Mouse (Mus musculus) neural tube, embryonic 12.5 days (tissue): ENCODE data around the gene Dgkd. TPM values are rescaled to one million over a fixed set of nuclear protein-coding genes. Genes with fewer than 3 reads are reported as not detected.

Experiments used
- ATAC-seq: fragments of 200-750 bp; cut with Nextera tagmentation; 2 replicates; pipeline ENCODE4 v1.8.0; 2017; ENCODE audit warnings: low read depth, mild to moderate bottlenecking, moderate TSS enrichment, moderate library complexity; ENCODE audit not compliant: low FRiP score
- H3K27ac ChIP-seq: fragments of 300-500 bp; sonication (generic); 2 replicates; pipeline ENCODE4 v1.5.1; 2016
- H3K27me3 ChIP-seq: fragments of 300-500 bp; sonication (generic); replicated peaks from 2 replicates; pipeline ENCODE4 v1.6.1; 2016; ENCODE audit warnings: mild to moderate bottlenecking
- H3K36me3 ChIP-seq: fragments of 300-500 bp; sonication (generic); 2 replicates; pipeline ENCODE4 v1.6.1; 2016; ENCODE audit warnings: mild to moderate bottlenecking
- H3K4me1 ChIP-seq: fragments of 300-500 bp; sonication (generic); 2 replicates; pipeline ENCODE4 v1.6.1; 2016
- H3K4me2 ChIP-seq: fragments of 300-500 bp; sonication (generic); replicated peaks from 2 replicates; pipeline ENCODE4 v1.6.1; 2016; ENCODE audit warnings: mild to moderate bottlenecking
- H3K4me3 ChIP-seq: fragments of 300-500 bp; sonication (generic); 2 replicates; pipeline ENCODE4 v1.5.1; 2016
- H3K9ac ChIP-seq: fragments of 300-500 bp; sonication (generic); 2 replicates; pipeline ENCODE4 v1.6.1; 2016; ENCODE audit warnings: mild to moderate bottlenecking
- H3K9me3 ChIP-seq: fragments of 300-500 bp; sonication (generic); 2 replicates; pipeline ENCODE4 v1.6.1; 2016; ENCODE audit warnings: mild to moderate bottlenecking
- WGBS: fragments of 180-500 bp; shearing (Covaris S2); methylation state at CpG from one replicate; pipeline ENCODE4 v1.1.7; 2016; 5-methylcytosine and 5-hydroxymethylcytosine counted together
- polyA plus RNA-seq: library from polyadenylated mRNA; unstranded; fragments of >200 nt; fragmentation: Nextera tagmentation; extraction: Ambion mirVana; gene quantifications from 2 replicates; pipeline ENCODE4 v1.2.1, GENCODE M21; 2016

Dgkd gene
- polyA plus RNA-seq, 1 experiment from 2014 or later = 36.6 TPM

GRCm38 (mm10) chr1:87828926-87829580 is 24.0 kb upstream of the Dgkd start:
- H3K9me3 ChIP-seq = no peaks in the 10 kb centered on the region

DNA sequence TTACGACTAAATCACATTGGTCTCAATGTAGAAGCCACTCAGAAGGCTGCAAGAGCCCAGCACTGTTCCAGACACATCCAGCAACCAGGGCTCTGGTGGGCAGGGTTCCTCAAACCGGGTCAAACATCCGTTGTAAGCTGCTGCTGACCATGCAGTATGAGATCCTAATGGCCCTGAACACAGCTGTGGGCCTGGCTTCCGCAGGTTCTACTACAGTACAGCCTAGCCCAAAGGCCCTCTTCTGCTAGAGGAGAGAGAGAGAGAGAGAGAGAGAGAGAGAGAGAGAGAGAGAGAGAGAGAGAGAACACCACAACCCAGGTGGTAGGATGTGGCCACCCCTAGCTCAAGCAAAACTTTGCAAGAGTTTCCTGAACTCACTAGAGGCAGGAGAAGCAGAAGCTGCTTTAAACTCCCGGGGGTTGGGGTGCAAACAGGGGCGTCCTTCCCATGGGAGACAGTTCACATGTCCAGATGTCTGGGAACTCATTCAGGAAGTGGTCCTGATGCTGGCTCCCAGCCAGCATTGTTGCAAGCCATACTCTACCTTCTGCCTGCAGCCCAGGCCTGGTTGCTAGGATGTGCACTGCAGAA is 23.4 kb upstream of the Dgkd start:
- Histone ChIP-seq H3K9ac (no peak overlapping the region), H3K27me3 (no peaks in the 10 kb centered on the region), H3K27ac (no peak overlapping the region), H3K4me3 (no peak overlapping the region), H3K9me3 (no peaks in the 10 kb centered on the region), H3K4me2 (no peak overlapping the region), H3K36me3 (no peaks in the 10 kb centered on the region), H3K4me1 (no peaks in the 10 kb centered on the region; the same call in 1 of the 2 replicates)
- no peak for ATAC-seq
- 72% methylated on average over 6 of the region's 6 CpGs for WGBS

More at GRCm38 (mm10) chr1:87828926-87829580, 24.0 kb upstream of the Dgkd start:
- Histone ChIP-seq H3K4me1 (no peaks in the 10 kb centered on the region; the same call in 1 of the 2 replicates), H3K27ac (no peak overlapping the region), H3K4me2 (no peak overlapping the region), H3K36me3 (no peaks in the 10 kb centered on the region), H3K4me3 (no peak overlapping the region), H3K27me3 (no peaks in the 10 kb centered on the region), H3K9ac (no peak overlapping the region)
- ATAC-seq = no peak
- WGBS = 49% methylated on average over 7 of the region's 7 CpGs

DNA sequence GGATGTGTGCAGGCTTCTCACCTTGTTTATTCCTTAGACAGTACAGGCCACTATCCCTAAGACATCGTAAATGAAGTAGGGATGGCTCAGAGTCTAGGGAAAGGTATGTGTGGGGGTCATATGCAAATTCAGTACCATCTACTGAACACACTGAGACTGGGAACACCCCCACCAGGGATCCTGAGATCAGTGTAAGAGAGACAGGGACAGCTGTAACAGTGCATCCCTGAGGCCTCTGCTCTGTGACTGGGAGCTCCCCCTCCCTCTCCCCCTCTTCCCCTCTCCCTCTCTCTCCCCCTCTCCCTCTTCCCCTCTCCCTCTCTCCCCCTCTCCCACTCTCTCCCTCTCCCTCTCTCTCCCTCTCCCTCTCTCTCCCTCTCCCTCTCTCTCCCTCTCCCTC is 16.6 kb upstream of the Dgkd start:
- no peak overlapping the region for H3K4me2 ChIP-seq
- H3K36me3 ChIP-seq = no peaks in the 10 kb centered on the region
- H3K9ac ChIP-seq = no peak overlapping the region
- no peaks in the 10 kb centered on the region for H3K4me1 ChIP-seq
- WGBS = 79% methylated on average over 1 of the region's 1 CpGs
- H3K4me3 ChIP-seq = no peak overlapping the region
- no peak for ATAC-seq
- no peaks in the 10 kb centered on the region for H3K27me3 ChIP-seq
- no peak overlapping the region for H3K27ac ChIP-seq
- H3K9me3 ChIP-seq = no peaks in the 10 kb centered on the region

DNA sequence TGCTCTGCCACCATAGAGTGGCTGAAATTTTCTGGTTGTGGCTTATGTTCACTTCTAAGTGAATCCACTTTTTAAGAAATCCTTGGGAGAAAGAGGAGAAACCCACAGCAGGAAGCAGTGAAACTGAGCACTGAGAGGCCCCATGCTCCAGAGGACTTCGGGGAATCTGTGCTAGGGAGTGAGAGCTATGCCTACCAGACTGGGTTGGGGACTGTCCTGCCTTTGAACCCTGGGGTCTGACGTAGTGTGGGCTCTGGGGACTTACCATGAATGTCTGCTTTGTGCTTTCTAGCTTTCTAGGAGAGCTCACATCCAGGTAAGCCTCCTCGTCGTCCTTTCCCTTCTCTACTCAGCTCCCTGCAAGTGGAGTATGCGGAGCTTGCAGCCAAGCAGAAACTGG is 16.1 kb upstream of the Dgkd start:
- WGBS = 47% methylated on average over 5 of the region's 5 CpGs
- Histone ChIP-seq H3K36me3 (no peaks in the 10 kb centered on the region), H3K9ac (no peak overlapping the region), H3K9me3 (no peaks in the 10 kb centered on the region), H3K4me3 (no peak overlapping the region), H3K4me2 (no peak overlapping the region), H3K27ac (no peak overlapping the region), H3K27me3 (no peaks in the 10 kb centered on the region), H3K4me1 (no peaks in the 10 kb centered on the region)
- ATAC-seq = no peak

- Histone ChIP-seq H3K27ac (no peak overlapping the region), H3K9ac (no peak overlapping the region), H3K4me3 (no peak overlapping the region), H3K27me3 (no peaks in the 10 kb centered on the region), H3K4me2 (no peak overlapping the region), H3K9me3 (no peaks in the 10 kb centered on the region), H3K36me3 (no peaks in the 10 kb centered on the region), H3K4me1 (no peaks in the 10 kb centered on the region)
- ATAC-seq = no peak
- WGBS = 63% methylated on average over 11 of the region's 11 CpGs
Measured at GRCm38 (mm10) chr1:87840411-87841208, 12.5 kb upstream of the Dgkd start.

GRCm38 (mm10) chr1:87846801-87847474 is 6.1 kb upstream of the Dgkd start:
- no peak overlapping the region for H3K4me2 ChIP-seq
- H3K9ac ChIP-seq = no peak overlapping the region
- no peaks in the 10 kb centered on the region for H3K27me3 ChIP-seq
- H3K9me3 ChIP-seq = no peaks in the 10 kb centered on the region
- no peak overlapping the region for H3K4me3 ChIP-seq
- no peak overlapping the region for H3K27ac ChIP-seq
- WGBS = 47% methylated on average over 2 of the region's 2 CpGs
- no peak for ATAC-seq
- 0 out of 2 replicates have a peak, but pooled peaks cover 5% of the 10 kb centered on the region for H3K4me1 ChIP-seq
- no peaks in the 10 kb centered on the region for H3K36me3 ChIP-seq

DNA sequence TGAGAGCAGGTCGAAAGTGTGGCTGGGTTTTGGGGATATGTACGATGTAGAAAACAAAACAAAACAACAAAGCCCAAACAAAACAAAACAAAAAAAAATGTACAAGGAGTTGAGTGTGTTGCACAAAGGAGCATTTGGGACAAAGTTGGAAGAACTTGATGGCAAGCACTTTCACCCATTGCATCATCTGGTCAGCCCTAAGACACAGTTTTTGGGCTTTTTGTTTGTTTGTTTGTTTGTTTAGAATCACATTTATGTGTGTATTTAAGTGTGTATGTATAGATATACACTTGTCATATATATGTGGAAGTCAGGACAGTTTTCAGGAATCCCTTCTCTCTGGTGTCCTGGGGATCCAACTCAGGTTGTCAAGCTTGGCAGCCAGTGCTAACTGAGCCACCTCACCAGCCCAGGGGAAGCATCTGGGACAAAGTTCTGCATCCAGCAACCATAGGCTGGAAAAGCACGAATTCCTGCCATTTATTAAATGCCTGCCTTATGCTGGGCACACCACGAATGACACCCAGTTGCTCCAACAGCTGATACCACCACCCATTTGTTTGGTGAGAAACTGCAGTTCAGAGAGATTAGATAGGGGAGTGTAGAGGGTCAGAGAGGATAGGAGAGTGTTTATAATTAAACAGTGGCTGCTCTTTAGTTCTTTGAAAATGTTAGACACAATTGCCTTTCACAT is 5.5 kb upstream of the Dgkd start:
- Histone ChIP-seq H3K9ac (no peak overlapping the region), H3K27me3 (no peaks in the 10 kb centered on the region), H3K4me1 (0 out of 2 replicates have a peak, but pooled peaks cover 5% of the 10 kb centered on the region), H3K36me3 (no peaks in the 10 kb centered on the region), H3K27ac (no peak overlapping the region), H3K4me3 (no peak overlapping the region), H3K9me3 (no peaks in the 10 kb centered on the region), H3K4me2 (no peak overlapping the region)
- 69% methylated on average over 4 of the region's 4 CpGs for WGBS
- no peak for ATAC-seq

- H3K4me1 ChIP-seq = 0 out of 2 replicates have a peak, but pooled peaks cover 5% of the 10 kb centered on the region
- no peak overlapping the region for H3K27ac ChIP-seq
- H3K9me3 ChIP-seq = no peaks in the 10 kb centered on the region
- no peaks in the 10 kb centered on the region for H3K27me3 ChIP-seq
- no peak overlapping the region for H3K4me3 ChIP-seq
- no peak overlapping the region for H3K4me2 ChIP-seq
- no peak overlapping the region for H3K9ac ChIP-seq
- no peak for ATAC-seq
- WGBS = 52% methylated on average over 11 of the region's 11 CpGs
- no peaks in the 10 kb centered on the region for H3K36me3 ChIP-seq
Measured at GRCm38 (mm10) chr1:87848237-87848996, 4.7 kb upstream of the Dgkd start.

DNA sequence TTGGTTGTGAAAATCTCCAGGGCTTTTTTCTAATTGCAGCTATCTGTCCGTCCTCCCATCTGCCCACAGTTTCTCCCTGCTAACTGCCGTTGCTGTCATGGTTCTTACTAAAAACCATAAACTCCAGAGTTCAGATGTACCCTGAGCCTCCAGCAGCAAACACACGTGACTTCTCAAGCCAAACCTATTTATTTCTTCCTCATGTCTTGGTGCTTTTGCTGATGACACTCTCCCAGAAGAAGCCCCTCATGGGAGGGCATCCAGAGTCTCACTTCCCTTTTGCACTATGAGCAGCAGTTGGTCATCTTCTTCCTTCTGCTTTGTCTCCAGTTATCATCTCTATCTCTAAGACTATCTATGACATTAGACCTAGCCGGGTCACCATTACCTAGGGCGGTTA is 3.8 kb upstream of the Dgkd start:
- Histone ChIP-seq H3K27ac (no peak overlapping the region), H3K9me3 (no peaks in the 10 kb centered on the region), H3K4me3 (no peak overlapping the region), H3K4me1 (peaks cover 9% of the 10 kb centered on the region), H3K4me2 (no peak overlapping the region), H3K36me3 (no peaks in the 10 kb centered on the region), H3K9ac (no peak overlapping the region), H3K27me3 (no peaks in the 10 kb centered on the region)
- WGBS = 75% methylated on average over 5 of the region's 5 CpGs
- no peak for ATAC-seq

GRCm38 (mm10) chr1:87851344-87851743 is 1.7 kb upstream of the Dgkd start:
- H3K9me3 ChIP-seq = no peaks in the 10 kb centered on the region
- H3K4me2 ChIP-seq = no peak overlapping the region
- WGBS = 86% methylated on average over 3 of the region's 3 CpGs
- no peak overlapping the region for H3K9ac ChIP-seq
- peaks cover 20% of the 10 kb centered on the region for H3K4me1 ChIP-seq
- ATAC-seq = no peak
- H3K27me3 ChIP-seq = no peaks in the 10 kb centered on the region
- H3K4me3 ChIP-seq = no peak overlapping the region
- H3K27ac ChIP-seq = no peak overlapping the region
- no peaks in the 10 kb centered on the region for H3K36me3 ChIP-seq

DNA sequence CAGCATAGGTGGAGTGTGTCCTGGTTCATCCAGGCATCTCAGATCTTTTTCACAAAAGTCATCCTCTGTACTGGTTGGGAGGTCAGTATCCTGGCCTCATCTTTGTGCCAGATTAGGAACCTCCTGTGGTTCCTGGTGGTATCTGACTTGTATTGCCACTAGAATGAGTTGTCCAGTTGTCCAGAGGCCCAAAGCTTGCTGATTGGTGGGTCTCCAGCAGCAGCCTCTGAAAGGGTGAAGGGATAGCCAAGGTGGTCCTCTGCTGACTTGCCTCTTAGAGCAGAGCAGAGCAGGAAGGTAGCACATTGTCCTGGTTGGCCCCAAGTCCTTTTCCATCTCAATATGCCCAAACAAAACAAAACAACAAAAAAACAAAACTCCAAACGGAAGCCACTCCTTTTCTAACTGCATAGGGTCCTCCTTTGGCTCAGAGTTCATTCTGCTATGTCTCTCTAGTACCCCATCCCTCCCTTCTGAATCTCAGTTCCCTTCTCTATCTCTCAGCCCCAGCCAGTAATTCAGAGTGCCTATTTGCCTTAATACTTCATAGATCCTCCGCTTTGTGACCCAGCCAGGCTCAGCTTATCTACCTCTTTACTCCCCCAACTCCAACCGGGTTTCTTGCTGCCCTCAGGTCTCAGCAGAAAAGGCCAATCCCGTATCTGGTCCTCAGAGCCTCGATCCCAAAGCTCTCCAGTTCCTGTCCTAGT is 851 bp upstream of the Dgkd start:
- no peak for ATAC-seq
- Histone ChIP-seq H3K4me3 (no peak overlapping the region), H3K27ac (no peak overlapping the region), H3K27me3 (no peaks in the 10 kb centered on the region), H3K9me3 (no peaks in the 10 kb centered on the region), H3K4me2 (peak overlapping the region; percentile 93), H3K36me3 (no peaks in the 10 kb centered on the region), H3K4me1 (peaks cover 20% of the 10 kb centered on the region), H3K9ac (no peak overlapping the region)
- WGBS = 69% methylated on average over 5 of the region's 5 CpGs
